Mouse (Mus musculus) ES-E14 (cell line): ENCODE measurements around the gene Flt3.

Experiments used
- MAFK ChIP-seq: IDR thresholded peaks from 2 replicates; pipeline ENCODE4 v1.6.1; 2014; ENCODE audit warnings: mild to moderate bottlenecking, low read depth, low read length, inconsistent platforms; ENCODE audit not compliant: insufficient read depth
- ZNF384 ChIP-seq: IDR thresholded peaks from 2 replicates; pipeline ENCODE4 v1.6.1; 2012; ENCODE audit warnings: low read depth, low read length, inconsistent platforms

GRCm38 (mm10) chr5:147338967-147339366 is 61.3 kb downstream of the Flt3 start:
- TF ChIP-seq MAFK (no peak), ZNF384 (no peak)
